8 mouse cellular contexts compared by ENCODE assay signal in genomic region chr11:97187764-97188642, GRCm38 (mm10). TPM values are rescaled to one million over a fixed set of nuclear protein-coding genes. Genes with fewer than 3 reads are reported as not detected.
DNase-seq lines count a peak whose midpoint lies in the region; ATAC-seq lines count a peak whose summit lies in the region.

Kpnb1 (minus strand) TSS chr11:97187881.

- peak; percentile 88 for ATAC-seq in erythroblast, adult 5-6 weeks (replicated peaks; ENCODE audit: low FRiP score, poor library complexity, severe bottlenecking)
- ATAC-seq in kidney, embryonic 15.5 days (replicated peaks; ENCODE audit: low FRiP score): peak; percentile 96
- peak; percentile 80 for ATAC-seq in monocyte, adult 5-6 weeks (replicated peaks; ENCODE audit: insufficient number of reproducible peaks, low FRiP score, low TSS enrichment, poor library complexity, severe bottlenecking)

- DNase-seq in B cell, adult 2 months: peak; percentile 96 to 97
- DNase-seq in brain, adult 2 months (ENCODE audit: low read depth, low spot score): peak; percentile 100
- DNase-seq in heart, embryonic 10.5 days (ENCODE audit: low spot score): peak; percentile 100
- DNase-seq in liver: peak; percentile 99
- DNase-seq in spleen, postnatal 4 days (ENCODE audit: low spot score in 2 of 2): peak; percentile 98 to 99

- no peaks in the 10 kb centered on the region for H3K9me3 ChIP-seq in heart, embryonic 10.5 days
- no peaks in the 10 kb centered on the region for H3K9me3 ChIP-seq in kidney, embryonic 15.5 days (replicated peaks)

- H3K36me3 ChIP-seq in heart, embryonic 10.5 days: peaks cover 37% of the 10 kb centered on the region
- peaks cover 33% of the 10 kb centered on the region for H3K36me3 ChIP-seq in kidney, embryonic 15.5 days

- peak within 1 kb of the TSS; percentile 97 for H3K4me3 ChIP-seq in heart, embryonic 10.5 days
- H3K4me3 ChIP-seq in kidney, embryonic 15.5 days (replicated peaks): peak within 1 kb of the TSS; percentile 87

- H3K4me2 ChIP-seq in kidney, embryonic 15.5 days: peak within 1 kb of the TSS; percentile 82

- peak within 1 kb of the TSS; percentile 88 for H3K9ac ChIP-seq in kidney, embryonic 15.5 days

- no peaks in the 10 kb centered on the region for H3K27me3 ChIP-seq in heart, embryonic 10.5 days (ENCODE audit: insufficient read depth, poor library complexity, severe bottlenecking)
- no peaks in the 10 kb centered on the region for H3K27me3 ChIP-seq in kidney, embryonic 15.5 days

- under 1% methylated on average over 97 of the region's 101 CpGs for WGBS in heart, embryonic 10.5 days
- under 1% methylated on average over 88 of the region's 101 CpGs for WGBS in kidney, embryonic 15.5 days

- peak within 1 kb of the TSS; percentile 99 for H3K27ac ChIP-seq in heart, embryonic 10.5 days
- H3K27ac ChIP-seq in kidney, embryonic 15.5 days: peak within 1 kb of the TSS; percentile 93

- peaks cover 33% of the 10 kb centered on the region for H3K4me1 ChIP-seq in heart, embryonic 10.5 days
- H3K4me1 ChIP-seq in kidney, embryonic 15.5 days: peaks cover 39% of the 10 kb centered on the region

RNA-seq across cellular contexts. Expression of gene Kpnb1, which starts in this region (rescaled TPM):
- 30.6 and 42.6 TPM in 2 replicates for total RNA-seq in erythroblast, adult 5-6 weeks (2015; ENCODE audit: low replicate concordance)
- 102 and 119 TPM in 2 replicates for total RNA-seq in erythroblast, adult 5-6 weeks (2017; ENCODE audit: low replicate concordance)
- polyA plus RNA-seq in heart, embryonic 10.5 days (2016; fragmentation: Nextera tagmentation; extraction: Ambion mirVana): 50.6 and 72.2 TPM in 2 replicates
- 55.1 and 56.3 TPM in 2 replicates for polyA plus RNA-seq in kidney, embryonic 15.5 days (2015; fragmentation: Nextera tagmentation; extraction: Ambion mirVana)
- total RNA-seq in monocyte, adult 5-6 weeks (2017): 192 to 282 TPM (median 240 TPM) in 3 replicates

Comparison
In these comparisons a context has a peak if more than half of its experiments do, and no peak if none do; other contexts are left out.
1. Peak in every context shown above with its lines: DNase-seq, ATAC-seq, H3K4me3 ChIP-seq and H3K27ac ChIP-seq.